Mouse (Mus musculus) lung, postnatal 0 days (tissue): ENCODE data around the gene Dppa3.
A peak's percentile ranks its signal among the peaks of the same experiment; 100 is the strongest.

Source experiments
- CTCF ChIP-seq: IDR thresholded peaks from 2 replicates; pipeline ENCODE4 v1.5.1; 2016; ENCODE audit warnings: antibody characterized with exemption, mild to moderate bottlenecking
- EP300 ChIP-seq: IDR thresholded peaks from 2 replicates; pipeline ENCODE4 v1.6.1; 2016; ENCODE audit warnings: antibody characterized with exemption, mild to moderate bottlenecking, control low read depth

DNA sequence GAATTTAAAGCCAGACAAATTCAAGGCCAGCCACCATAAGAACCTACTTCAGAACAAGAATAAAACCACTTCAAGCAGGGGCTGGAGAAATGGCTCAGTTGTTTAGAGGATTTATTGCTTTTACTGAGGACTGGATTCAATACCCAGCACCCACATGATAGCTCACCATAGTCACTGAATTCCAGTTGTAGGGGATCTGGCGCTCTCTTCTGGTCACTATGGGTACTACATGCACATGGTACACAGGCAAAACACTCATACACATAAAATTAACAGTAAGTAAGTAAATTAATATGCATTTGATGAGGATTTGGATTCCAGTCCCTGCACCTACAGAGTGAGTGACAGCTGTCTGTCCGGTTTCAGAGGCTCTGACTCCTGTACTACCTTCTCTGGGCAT lies 12.2 kb upstream of the Dppa3 start:
- TF ChIP-seq EP300 (no peak), CTCF (peak; percentile 61)
